Mouse (Mus musculus) midbrain, embryonic 13.5 days (tissue): ENCODE measurements around the gene Ascc2. TPM values are rescaled to one million over a fixed set of nuclear protein-coding genes. Genes with fewer than 3 reads are reported as not detected.

Experiments used
- ATAC-seq: fragments of 200-750 bp; cut with Nextera tagmentation; 2 replicates; pipeline ENCODE4 v1.8.0; 2017; ENCODE audit warnings: mild to moderate bottlenecking, moderate TSS enrichment, moderate library complexity
- H3K27ac ChIP-seq: fragments of 300-500 bp; sonication (generic); 2 replicates; pipeline ENCODE4 v1.5.1; 2015; ENCODE audit warnings: inconsistent platforms, mild to moderate bottlenecking, moderate library complexity
- H3K27me3 ChIP-seq: fragments of 300-500 bp; sonication (generic); 2 replicates; pipeline ENCODE4 v1.6.1; 2015; ENCODE audit warnings: mild to moderate bottlenecking, inconsistent platforms
- H3K36me3 ChIP-seq: fragments of 300-500 bp; sonication (generic); 2 replicates; pipeline ENCODE4 v1.6.1; 2015; ENCODE audit warnings: mild to moderate bottlenecking, inconsistent platforms
- H3K4me1 ChIP-seq: fragments of 300-500 bp; sonication (generic); replicated peaks from 2 replicates; pipeline ENCODE4 v1.6.1; 2015; ENCODE audit warnings: inconsistent platforms
- H3K4me2 ChIP-seq: fragments of 300-500 bp; sonication (generic); replicated peaks from 2 replicates; pipeline ENCODE4 v1.6.1; 2015; ENCODE audit warnings: moderate library complexity, mild to moderate bottlenecking, inconsistent platforms
- H3K4me3 ChIP-seq: fragments of 300-500 bp; sonication (generic); replicated peaks from 2 replicates; pipeline ENCODE4 v1.5.1; 2015; ENCODE audit warnings: mild to moderate bottlenecking, inconsistent platforms
- H3K9ac ChIP-seq: fragments of 300-500 bp; sonication (generic); replicated peaks from 2 replicates; pipeline ENCODE4 v1.6.1; 2015; ENCODE audit warnings: mild to moderate bottlenecking, inconsistent platforms
- H3K9me3 ChIP-seq: fragments of 300-500 bp; sonication (generic); 2 replicates; pipeline ENCODE4 v1.6.1; 2016; ENCODE audit warnings: mild to moderate bottlenecking, inconsistent platforms
- WGBS: fragments of 180-500 bp; shearing (Covaris S2); methylation state at CpG from one replicate; pipeline ENCODE4 v1.1.7; 2015; 5-methylcytosine and 5-hydroxymethylcytosine counted together
- polyA plus RNA-seq: library from polyadenylated mRNA; unstranded; fragments of >200 nt; fragmentation: Nextera tagmentation; extraction: Ambion mirVana; gene quantifications from 2 replicates; pipeline ENCODE4 v1.2.1, GENCODE M21; 2015

Gene Ascc2
- polyA plus RNA-seq, 1 experiment from 2014 or later: 23.1 TPM

DNA sequence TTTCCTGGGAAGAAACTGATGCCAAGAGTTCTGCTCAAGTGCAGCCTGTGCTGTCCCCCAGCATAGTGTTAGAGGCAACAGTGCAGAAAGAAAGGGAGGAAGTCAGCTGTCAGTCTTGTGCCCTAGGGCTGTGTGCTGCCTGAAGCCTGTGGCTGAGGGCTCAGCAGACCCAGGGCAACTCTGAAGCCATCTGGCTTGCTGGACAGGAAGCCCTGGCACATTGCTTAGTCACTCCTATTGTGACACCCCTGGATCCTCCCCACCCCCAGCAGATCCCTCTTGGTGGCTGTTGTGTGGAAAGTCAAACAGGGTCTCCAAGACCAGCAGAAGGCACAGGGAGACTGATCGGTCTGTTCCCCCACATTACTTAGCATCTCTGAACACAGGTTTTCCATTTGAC, 37.0 kb downstream of the Ascc2 start:
- H3K27ac ChIP-seq: no peak overlapping the region
- 89% methylated on average over 1 of the region's 1 CpGs for WGBS
- H3K4me2 ChIP-seq: no peak overlapping the region
- H3K9ac ChIP-seq: no peak overlapping the region
- no peak overlapping the region for H3K4me3 ChIP-seq
- no peaks in the 10 kb centered on the region for H3K27me3 ChIP-seq
- peaks cover under 1% of the 10 kb centered on the region; the same call in 1 of the 2 replicates for H3K4me1 ChIP-seq
- H3K9me3 ChIP-seq: no peaks in the 10 kb centered on the region
- no peak for ATAC-seq
- H3K36me3 ChIP-seq: peaks cover 76% of the 10 kb centered on the region

DNA sequence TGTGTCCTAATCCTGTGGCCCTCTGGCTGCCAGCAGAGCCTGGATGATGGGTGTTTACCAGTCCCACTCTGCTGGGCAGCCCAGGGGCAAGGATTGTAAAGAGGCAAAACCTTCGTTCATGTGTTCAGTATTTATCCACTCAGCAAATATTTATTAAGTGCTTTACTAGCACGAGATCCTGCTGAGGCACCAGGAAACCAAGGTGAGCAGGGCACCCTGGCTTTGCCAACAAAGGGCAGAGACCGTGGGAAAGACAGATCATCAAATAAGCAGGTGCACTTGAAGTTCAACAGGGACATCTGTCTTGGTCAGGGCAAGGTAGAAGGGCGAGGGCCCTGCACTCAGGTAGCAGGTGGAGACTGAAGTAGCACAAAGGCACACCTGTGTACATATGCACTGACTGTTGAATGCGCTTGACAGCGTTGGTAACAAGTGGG, 37.6 kb downstream of the Ascc2 start:
- Histone ChIP-seq H3K4me1 (peaks cover 4% of the 10 kb centered on the region; the same call in 1 of the 2 replicates), H3K9me3 (no peaks in the 10 kb centered on the region), H3K4me3 (no peak overlapping the region), H3K4me2 (no peak overlapping the region), H3K9ac (no peak overlapping the region), H3K36me3 (peaks cover 81% of the 10 kb centered on the region), H3K27me3 (no peaks in the 10 kb centered on the region), H3K27ac (no peak overlapping the region)
- WGBS: 93% methylated on average over 6 of the region's 6 CpGs
- no peak for ATAC-seq

DNA sequence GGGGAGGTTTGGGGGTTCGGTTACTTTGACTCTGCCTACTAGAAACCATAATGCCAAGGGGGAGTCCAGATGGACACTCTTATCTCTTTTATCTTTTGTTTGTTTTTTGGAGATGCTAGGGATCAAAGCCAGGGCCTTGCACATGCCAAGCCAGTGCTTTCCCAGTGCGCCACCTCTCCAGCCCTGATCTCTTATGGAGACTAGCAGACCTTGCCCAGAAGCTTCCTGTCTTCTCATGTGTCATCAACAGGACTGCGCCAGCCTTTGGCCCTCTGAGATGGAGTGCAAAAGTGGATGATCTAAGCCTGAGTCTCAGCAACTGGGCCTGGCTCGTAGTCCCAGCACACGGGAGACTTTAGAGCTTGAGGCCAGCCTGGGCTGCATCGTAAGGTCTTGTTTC, 38.1 kb downstream of the Ascc2 start:
- H3K4me3 ChIP-seq: no peak overlapping the region
- no peak overlapping the region for H3K9ac ChIP-seq
- H3K27ac ChIP-seq: no peak overlapping the region
- peaks cover 79% of the 10 kb centered on the region for H3K36me3 ChIP-seq
- no peaks in the 10 kb centered on the region for H3K9me3 ChIP-seq
- no peak overlapping the region for H3K4me2 ChIP-seq
- no peaks in the 10 kb centered on the region for H3K27me3 ChIP-seq
- 92% methylated on average over 6 of the region's 6 CpGs for WGBS
- ATAC-seq: no peak
- H3K4me1 ChIP-seq: peaks cover 4% of the 10 kb centered on the region; the same call in 1 of the 2 replicates

DNA sequence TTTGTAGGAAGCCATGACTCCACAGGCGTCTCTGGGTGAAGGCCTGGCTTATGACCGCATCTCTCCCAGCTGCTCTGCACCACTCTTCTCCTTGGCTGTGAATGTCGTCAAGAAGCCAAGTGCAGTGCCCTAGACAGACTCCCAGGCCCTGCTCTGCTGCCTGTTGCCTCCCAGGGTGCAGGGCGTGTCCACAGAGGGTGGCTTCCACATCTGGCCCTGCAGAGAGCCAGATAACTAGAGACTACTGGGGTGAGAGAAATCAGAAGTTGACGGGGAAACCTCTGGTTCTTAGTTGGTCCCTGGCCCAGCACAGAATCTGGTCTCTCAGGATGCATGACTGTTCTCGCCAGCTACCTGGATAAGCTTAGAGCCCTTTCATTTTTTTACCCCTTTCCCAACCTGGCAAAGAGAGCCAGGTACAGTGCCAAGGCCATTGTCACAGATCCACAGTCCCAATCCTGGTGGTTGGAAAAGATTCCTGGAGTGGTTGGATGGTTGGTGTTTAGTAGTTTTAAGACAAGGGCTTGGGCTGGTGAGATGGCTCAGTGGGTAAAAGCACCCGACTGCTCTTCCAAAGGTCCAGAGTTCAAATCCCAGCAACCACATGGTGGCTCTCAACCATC, 39.8 kb downstream of the Ascc2 start:
- Histone ChIP-seq H3K36me3 (peaks cover 89% of the 10 kb centered on the region), H3K4me1 (peaks cover 4% of the 10 kb centered on the region; the same call in 1 of the 2 replicates), H3K4me3 (no peak overlapping the region), H3K27me3 (no peaks in the 10 kb centered on the region), H3K27ac (no peak overlapping the region), H3K9ac (no peak overlapping the region), H3K4me2 (no peak overlapping the region), H3K9me3 (no peaks in the 10 kb centered on the region)
- WGBS: 93% methylated on average over 7 of the region's 7 CpGs
- ATAC-seq: no peak

DNA sequence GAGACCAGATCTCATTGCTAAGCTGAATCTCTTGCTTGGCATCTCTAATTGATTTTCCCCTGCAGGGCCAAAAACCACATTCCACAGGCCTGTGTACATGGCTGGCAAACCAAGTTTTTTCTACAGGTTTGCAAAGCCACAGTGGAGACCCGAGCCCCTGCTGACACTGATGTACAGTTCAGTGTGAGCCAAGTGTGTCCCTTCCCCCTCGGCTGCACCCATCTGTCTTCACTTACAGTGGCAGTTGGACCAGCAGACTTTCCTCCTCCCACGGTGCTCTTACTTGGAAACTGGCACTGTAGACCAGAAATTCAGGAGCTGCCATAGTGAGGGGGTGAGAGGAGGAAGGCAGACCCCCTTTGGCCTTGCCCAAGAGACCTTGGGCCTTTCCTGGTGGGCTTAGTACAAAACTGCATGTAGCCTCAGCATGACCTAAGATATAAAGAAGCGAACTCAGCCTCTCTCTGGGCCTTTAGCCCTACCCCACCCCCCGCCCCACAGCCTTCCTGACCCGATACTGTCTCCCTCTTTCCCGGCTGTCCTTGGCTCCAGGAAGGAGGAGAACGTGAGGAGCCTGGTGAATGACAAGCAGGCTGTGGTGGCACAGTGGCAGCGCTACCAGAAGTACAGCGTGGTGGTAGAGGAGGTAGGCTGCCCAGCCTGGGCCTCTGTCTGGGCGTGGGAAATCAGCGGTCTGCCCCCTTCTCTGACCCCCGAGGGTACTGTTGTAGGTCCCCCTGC, 41.3 kb downstream of the Ascc2 start:
- Histone ChIP-seq H3K27me3 (no peaks in the 10 kb centered on the region), H3K36me3 (peaks cover 89% of the 10 kb centered on the region), H3K9me3 (no peaks in the 10 kb centered on the region), H3K4me1 (peaks cover 4% of the 10 kb centered on the region; the same call in 1 of the 2 replicates), H3K9ac (no peak overlapping the region), H3K4me3 (no peak overlapping the region), H3K4me2 (no peak overlapping the region), H3K27ac (0 out of 2 replicates have a peak overlapping the region, but pooled peaks have one; percentile 41)
- ATAC-seq: no peak
- 89% methylated on average over 13 of the region's 13 CpGs for WGBS

DNA sequence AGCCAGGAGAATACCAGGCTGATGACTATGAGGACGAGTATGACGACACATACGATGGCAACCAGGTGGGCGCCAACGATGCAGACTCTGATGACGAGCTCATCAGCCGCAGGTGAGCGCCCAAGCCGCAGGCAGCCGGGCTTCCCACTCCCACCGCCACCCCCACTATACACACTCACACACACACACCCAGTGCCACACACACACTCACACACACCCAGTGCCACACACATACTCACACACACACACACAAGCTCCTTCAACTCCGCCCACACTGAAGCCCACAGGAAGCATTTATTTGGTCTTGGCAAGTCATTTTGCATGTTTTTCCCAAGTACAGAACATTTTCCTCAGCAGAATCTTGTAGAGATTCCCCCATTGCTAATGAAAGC, 41.9 kb downstream of the Ascc2 start:
- Histone ChIP-seq H3K27ac (0 out of 2 replicates have a peak overlapping the region, but pooled peaks have one; percentile 41), H3K4me2 (no peak overlapping the region), H3K4me3 (no peak overlapping the region), H3K4me1 (peaks cover 4% of the 10 kb centered on the region; the same call in 1 of the 2 replicates), H3K9ac (no peak overlapping the region), H3K36me3 (peaks cover 89% of the 10 kb centered on the region), H3K9me3 (no peaks in the 10 kb centered on the region), H3K27me3 (no peaks in the 10 kb centered on the region)
- no peak for ATAC-seq
- 87% methylated on average over 12 of the region's 12 CpGs for WGBS

DNA sequence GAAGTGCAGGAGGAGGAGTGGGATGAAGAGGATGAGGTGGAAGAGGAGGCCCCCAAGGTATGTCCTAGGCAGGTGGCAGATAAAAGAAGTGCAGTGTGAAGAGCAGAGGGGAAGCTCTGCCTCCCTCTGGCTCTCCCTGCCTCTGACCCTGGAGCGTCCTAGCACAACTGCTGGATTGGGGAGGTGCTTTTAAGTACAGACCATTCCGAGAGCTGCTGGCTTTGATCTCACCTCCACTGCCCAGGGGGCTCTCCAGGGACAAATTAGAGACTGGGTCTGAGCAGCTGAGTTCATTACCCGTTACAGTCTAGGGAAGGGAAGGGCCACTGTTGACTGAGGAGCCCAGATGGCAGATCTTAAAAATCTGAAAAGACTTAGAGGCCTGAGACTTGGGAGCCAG, 42.6 kb downstream of the Ascc2 start:
- Histone ChIP-seq H3K9ac (no peak overlapping the region), H3K9me3 (no peaks in the 10 kb centered on the region), H3K36me3 (peaks cover 88% of the 10 kb centered on the region), H3K4me3 (no peak overlapping the region), H3K4me1 (peaks cover 4% of the 10 kb centered on the region; the same call in 1 of the 2 replicates), H3K27ac (peak overlapping the region; percentile 41; the same call in 1 of the 2 replicates), H3K27me3 (no peaks in the 10 kb centered on the region), H3K4me2 (no peak overlapping the region)
- WGBS: 54% methylated on average over 3 of the region's 3 CpGs
- ATAC-seq: peak; percentile 45; the same call in 1 of the 2 replicates

DNA sequence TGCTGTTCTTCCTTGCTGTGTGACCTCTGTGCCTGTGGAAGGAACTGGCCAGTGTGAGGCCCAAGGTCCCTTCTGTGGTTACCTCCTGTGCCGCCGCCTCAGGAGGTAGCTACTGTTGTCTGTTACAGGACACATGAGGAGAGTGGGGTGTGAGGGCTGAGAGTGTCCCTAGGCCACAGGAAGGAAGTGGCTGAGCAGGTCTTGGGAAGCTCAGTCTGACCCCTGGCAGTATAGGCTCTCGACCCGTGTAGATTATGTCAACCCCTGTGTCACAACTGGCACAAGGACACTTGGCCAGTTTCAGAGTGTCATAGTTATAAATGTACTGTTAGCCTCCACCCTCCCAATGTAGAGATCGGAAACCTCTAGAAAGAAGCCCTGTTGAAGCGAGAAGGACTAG, 46.0 kb downstream of the Ascc2 start:
- Histone ChIP-seq H3K27ac (no peak overlapping the region), H3K4me2 (no peak overlapping the region), H3K4me3 (no peak overlapping the region), H3K4me1 (peaks cover 4% of the 10 kb centered on the region; the same call in 1 of the 2 replicates), H3K9me3 (no peaks in the 10 kb centered on the region), H3K9ac (no peak overlapping the region), H3K36me3 (peaks cover 64% of the 10 kb centered on the region), H3K27me3 (no peaks in the 10 kb centered on the region)
- 90% methylated on average over 6 of the region's 6 CpGs for WGBS
- ATAC-seq: no peak

DNA sequence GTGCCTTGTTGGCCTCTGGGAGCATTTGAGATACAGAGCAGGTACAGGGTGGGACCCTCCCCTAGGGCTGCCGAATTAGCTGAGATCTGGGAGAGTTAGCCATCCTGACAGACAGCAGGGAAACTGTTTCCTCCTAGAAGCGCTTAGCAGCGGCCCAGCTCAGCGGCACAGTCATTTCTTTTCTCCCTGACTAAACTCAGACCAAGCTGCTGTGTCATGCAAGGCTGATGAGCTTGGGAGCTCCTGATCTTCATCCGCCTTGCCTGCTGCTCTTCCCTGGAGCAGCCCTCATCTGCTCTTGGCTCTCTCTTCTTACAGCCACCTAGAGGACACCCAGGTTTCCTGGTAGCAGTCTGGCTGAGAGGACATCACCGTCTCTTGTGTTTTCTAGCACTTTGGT, 46.6 kb downstream of the Ascc2 start:
- Histone ChIP-seq H3K4me3 (no peak overlapping the region), H3K4me1 (peaks cover 4% of the 10 kb centered on the region; the same call in 1 of the 2 replicates), H3K27me3 (no peaks in the 10 kb centered on the region), H3K36me3 (peaks cover 57% of the 10 kb centered on the region), H3K9ac (no peak overlapping the region), H3K4me2 (no peak overlapping the region), H3K27ac (no peak overlapping the region), H3K9me3 (no peaks in the 10 kb centered on the region)
- 81% methylated on average over 6 of the region's 6 CpGs for WGBS
- ATAC-seq: no peak

DNA sequence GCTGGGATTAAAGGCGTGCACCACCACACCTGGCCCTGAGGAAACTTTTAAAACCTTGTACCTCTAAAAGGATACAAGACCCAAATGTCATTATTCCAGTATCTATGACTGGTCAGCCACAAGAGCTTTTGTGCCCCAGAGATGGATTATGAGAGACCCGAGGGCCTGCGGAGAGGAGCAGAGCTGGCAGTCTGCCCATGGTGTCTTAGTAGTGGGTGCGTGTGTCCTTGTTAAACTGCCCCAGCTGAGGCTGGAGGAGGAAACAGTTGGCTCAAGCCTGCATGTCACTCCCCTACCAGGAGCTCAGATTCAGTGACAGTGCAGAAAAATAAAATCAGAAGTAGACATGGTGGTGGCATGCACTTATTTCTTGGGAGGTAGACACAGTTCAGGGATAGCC, 47.5 kb downstream of the Ascc2 start:
- peaks cover 48% of the 10 kb centered on the region for H3K36me3 ChIP-seq
- no peak overlapping the region for H3K9ac ChIP-seq
- 86% methylated on average over 4 of the region's 4 CpGs for WGBS
- no peak for ATAC-seq
- no peak overlapping the region for H3K4me2 ChIP-seq
- H3K4me1 ChIP-seq: no peaks in the 10 kb centered on the region
- H3K9me3 ChIP-seq: no peaks in the 10 kb centered on the region
- no peaks in the 10 kb centered on the region for H3K27me3 ChIP-seq
- no peak overlapping the region for H3K27ac ChIP-seq
- H3K4me3 ChIP-seq: no peak overlapping the region

DNA sequence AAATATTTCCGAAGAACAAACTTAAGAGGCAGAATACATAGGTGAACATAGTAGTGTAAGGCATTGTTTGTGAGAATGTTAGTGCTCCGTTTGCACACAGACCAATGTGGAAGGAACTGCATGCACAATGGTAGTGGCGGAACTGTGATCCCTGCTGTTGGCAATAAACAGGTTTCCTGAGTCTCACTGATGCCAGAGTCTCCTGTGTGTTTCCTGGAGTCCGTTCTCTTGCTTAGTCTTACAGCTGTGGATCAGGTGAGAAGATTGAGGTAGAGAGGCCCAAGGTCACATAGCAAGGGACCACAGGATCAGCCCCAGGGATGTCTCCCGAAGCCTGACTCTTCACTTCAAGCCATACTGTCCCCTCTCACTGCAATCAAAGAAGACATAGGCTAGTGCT, 48.0 kb downstream of the Ascc2 start:
- Histone ChIP-seq H3K27ac (no peak overlapping the region), H3K36me3 (peaks cover 45% of the 10 kb centered on the region), H3K27me3 (no peaks in the 10 kb centered on the region), H3K4me2 (no peak overlapping the region), H3K4me3 (no peak overlapping the region), H3K9me3 (no peaks in the 10 kb centered on the region), H3K4me1 (no peaks in the 10 kb centered on the region), H3K9ac (no peak overlapping the region)
- no peak for ATAC-seq
- 86% methylated on average over 5 of the region's 5 CpGs for WGBS

DNA sequence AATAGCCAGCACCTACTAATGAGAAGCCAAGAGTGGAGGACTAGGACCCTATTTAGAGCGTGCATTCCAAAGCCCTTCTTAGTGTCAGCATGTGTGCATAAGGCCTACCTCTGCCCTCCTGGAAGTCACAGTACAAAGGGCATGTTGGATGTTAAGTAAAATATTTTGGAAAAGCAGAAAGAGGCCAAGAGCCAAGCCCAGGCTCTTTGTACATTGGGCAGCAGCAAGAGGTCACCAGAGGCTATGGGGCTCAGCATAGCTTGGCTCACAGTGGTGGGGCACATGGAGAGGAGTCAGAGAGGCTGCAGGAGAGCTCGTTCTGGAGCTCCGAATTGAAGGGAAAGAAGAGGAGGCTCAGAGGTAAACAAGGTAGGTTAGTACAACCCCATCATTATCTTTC, 49.5 kb downstream of the Ascc2 start:
- no peak for ATAC-seq
- Histone ChIP-seq H3K4me3 (no peak overlapping the region), H3K27ac (no peak overlapping the region), H3K4me1 (no peaks in the 10 kb centered on the region), H3K27me3 (no peaks in the 10 kb centered on the region), H3K36me3 (peaks cover 30% of the 10 kb centered on the region), H3K9me3 (no peaks in the 10 kb centered on the region), H3K9ac (no peak overlapping the region), H3K4me2 (no peak overlapping the region)
- WGBS: 78% methylated on average over 3 of the region's 3 CpGs
